10 mouse cellular contexts compared by ENCODE assay signal in genomic region chr11:55415036-55415704, GRCm38 (mm10). TPM values are rescaled to one million over a fixed set of nuclear protein-coding genes. Genes with fewer than 3 reads are reported as not detected.
A peak's percentile ranks its signal among the peaks of the same experiment; 100 is the strongest.
DNase-seq lines count a peak whose midpoint lies in the region; ATAC-seq lines count a peak whose summit lies in the region.
"Had no signal": no experiment of that assay in that cellular context is flagged by ENCODE, and none has a peak within 500 bp of the region (broad histone marks: within the 10 kb centered on the region; RNA-seq: fewer than 3 reads in every experiment).

No protein-coding gene starts in this region.

- no peaks in the 10 kb centered on the region for H3K27me3 ChIP-seq in heart, embryonic 12.5 days (replicated peaks)
- H3K27me3 ChIP-seq: hindbrain, embryonic 15.5 days had no signal

- ATAC-seq in heart, embryonic 12.5 days (ENCODE audit: insufficient number of reproducible peaks, low FRiP score), result no peak

- peak overlapping the region; percentile 51 for H3K4me2 ChIP-seq in heart, embryonic 12.5 days
- H3K4me2 ChIP-seq: hindbrain, embryonic 15.5 days had no signal

- H3K4me3 ChIP-seq in heart, embryonic 12.5 days, result no peak overlapping the region
- H3K4me3 ChIP-seq: hindbrain, embryonic 15.5 days had no signal

- WGBS in heart, embryonic 12.5 days, result 23% methylated on average over 9 of the region's 9 CpGs
- 15% methylated on average over 9 of the region's 9 CpGs for WGBS in large intestine, adult 2 months

- no peaks in the 10 kb centered on the region for H3K9me3 ChIP-seq in heart, embryonic 12.5 days (replicated peaks)
- H3K9me3 ChIP-seq: hindbrain, embryonic 15.5 days had no signal

- peak overlapping the region; percentile 58 for H3K27ac ChIP-seq in heart, embryonic 12.5 days (ENCODE audit: poor library complexity, severe bottlenecking)
- H3K27ac ChIP-seq: hindbrain, embryonic 15.5 days had no signal

- H3K4me1 ChIP-seq in heart, embryonic 12.5 days (replicated peaks), result peaks cover 72% of the 10 kb centered on the region

- 0 out of 2 replicates have a peak overlapping the region, but pooled peaks have one; percentile 17 for H3K9ac ChIP-seq in heart, embryonic 12.5 days
- H3K9ac ChIP-seq: hindbrain, embryonic 15.5 days had no signal

- H3K36me3 ChIP-seq in heart, embryonic 12.5 days, result peaks cover 40% of the 10 kb centered on the region
- H3K36me3 ChIP-seq: hindbrain, embryonic 15.5 days had no signal

- peak; percentile 69 to 76 for DNase-seq in heart, adult 18-20 months
- DNase-seq in heart, adult 8-10 months (ENCODE audit: low spot score), result no peak
- peak; percentile 61 for DNase-seq in MN1 (ENCODE audit: low spot score)
- DNase-seq in large intestine, adult 2 months (ENCODE audit: low read depth, low spot score), result peak; percentile 42
- DNase-seq in right cerebral cortex, postnatal 14 days, result no peak
- no peak for DNase-seq in spleen, adult 18-20 months
- DNase-seq in frontal cortex, postnatal 10 days (ENCODE audit: low spot score in 2 of 2), result no peak
- DNase-seq: thymus, postnatal 14 days had no signal

RNA-seq across cellular contexts. Expression of gene Sparc, which starts 7.8 kb away (rescaled TPM):
- total RNA-seq in heart, adult 18-20 months (2021), result 100 to 1,000 TPM; 264 to 308 TPM
- total RNA-seq in heart, adult 8-10 months (2022), result 100 to 1,000 TPM; 202 to 357 (median 299) TPM
- 1,393 and 1,408 TPM in 2 replicates for polyA plus RNA-seq in heart, embryonic 12.5 days (2016; fragmentation: Nextera tagmentation; extraction: Ambion mirVana)
- 441 and 450 TPM in 2 replicates for polyA plus RNA-seq in large intestine, adult 2 months (2012; rRNA removed)

RNA-seq across cellular contexts. Expression of gene Atox1, which starts 45.9 kb away (rescaled TPM):
- 100 to 1,000 TPM in 1 of 2 experiments, 10 to 100 TPM in 1; 98.7 to 104 TPM for total RNA-seq in heart, adult 18-20 months (2021)
- 100 to 1,000 TPM in 3 of 4 experiments, 10 to 100 TPM in 1; 94.6 to 115 (median 104) TPM for total RNA-seq in heart, adult 8-10 months (2022)
- polyA plus RNA-seq in heart, embryonic 12.5 days (2016; fragmentation: Nextera tagmentation; extraction: Ambion mirVana), result 253 and 258 TPM in 2 replicates
- polyA plus RNA-seq in large intestine, adult 2 months (2012; rRNA removed), result 388 and 447 TPM in 2 replicates

RNA-seq across cellular contexts. Expression of gene G3bp1, which starts 54.3 kb away (rescaled TPM):
- total RNA-seq in heart, adult 18-20 months (2021), result 10 to 100 TPM; 40.5 to 41.3 TPM
- 10 to 100 TPM; 39.4 to 45.2 (median 42.4) TPM for total RNA-seq in heart, adult 8-10 months (2022)
- polyA plus RNA-seq in heart, embryonic 12.5 days (2016; fragmentation: Nextera tagmentation; extraction: Ambion mirVana), result 139 and 140 TPM in 2 replicates
- 25.7 and 27.8 TPM in 2 replicates for polyA plus RNA-seq in large intestine, adult 2 months (2012; rRNA removed)

Comparison
In these comparisons a context has a peak if more than half of its experiments do, and no peak if none do; other contexts are left out.
1. DNase-seq: peak in heart, adult 18-20 months (2 of 2), MN1 (single experiment) and large intestine, adult 2 months (single experiment); none in heart, adult 8-10 months (single experiment), right cerebral cortex, postnatal 14 days (single experiment), spleen, adult 18-20 months (0 of 2) and frontal cortex, postnatal 10 days (0 of 2).